Mouse (Mus musculus): ENCODE measurements around the gene Slc15a1.
A peak's percentile ranks its signal among the peaks of the same experiment; 100 is the strongest.

The Slc15a1 gene

GRCm38 (mm10) chr14:121504781-121505484 is at the start of gene Slc15a1:
TSS of gene Slc15a1 (minus strand) at chr14:121505252.
- DNase-seq (ENCODE audit: low spot score in 2 of 2), result no peak

- DNase-seq (ENCODE audit: low spot score in 2 of 2), result no peak
Measured at GRCm38 (mm10) chr14:121553785-121554184, 48.7 kb upstream of the Slc15a1 start.

GRCm38 (mm10) chr14:121552586-121552985 is 47.5 kb upstream of the Slc15a1 start:
- peak; percentile 16 to 30 for DNase-seq (ENCODE audit: low spot score in 2 of 2)

- no peak for DNase-seq (ENCODE audit: low spot score in 2 of 2)
Measured at GRCm38 (mm10) chr14:121549834-121550233, 44.8 kb upstream of the Slc15a1 start.

- DNase-seq (ENCODE audit: low spot score in 2 of 2), result no peak
Measured at GRCm38 (mm10) chr14:121547745-121548144, 42.7 kb upstream of the Slc15a1 start.

GRCm38 (mm10) chr14:121546621-121547020 is 41.6 kb upstream of the Slc15a1 start:
- DNase-seq (ENCODE audit: low spot score in 2 of 2), result no peak

- DNase-seq (ENCODE audit: low spot score in 2 of 2), result no peak
Measured at GRCm38 (mm10) chr14:121545551-121546331, 40.7 kb upstream of the Slc15a1 start.

- no peak for DNase-seq (ENCODE audit: low spot score in 2 of 2)
Measured at GRCm38 (mm10) chr14:121541262-121541661, 36.2 kb upstream of the Slc15a1 start.

GRCm38 (mm10) chr14:121534501-121534900 is 29.4 kb upstream of the Slc15a1 start:
- no peak for DNase-seq (ENCODE audit: low spot score in 2 of 2)

- DNase-seq (ENCODE audit: low spot score in 2 of 2), result no peak
Measured at GRCm38 (mm10) chr14:121530853-121531252, 25.8 kb upstream of the Slc15a1 start.

- DNase-seq (ENCODE audit: low spot score in 2 of 2), result no peak
Measured at GRCm38 (mm10) chr14:121527883-121528282, 22.8 kb upstream of the Slc15a1 start.

GRCm38 (mm10) chr14:121527201-121527600 is 22.1 kb upstream of the Slc15a1 start:
- DNase-seq (ENCODE audit: low spot score in 2 of 2), result no peak

- no peak for DNase-seq (ENCODE audit: low spot score in 2 of 2)
Measured at GRCm38 (mm10) chr14:121521709-121522108, 16.7 kb upstream of the Slc15a1 start.

GRCm38 (mm10) chr14:121516881-121517280 is 11.8 kb upstream of the Slc15a1 start:
- no peak for DNase-seq (ENCODE audit: low spot score in 2 of 2)

GRCm38 (mm10) chr14:121508929-121509328 is 3.9 kb upstream of the Slc15a1 start:
- no peak for DNase-seq (ENCODE audit: low spot score in 2 of 2)

GRCm38 (mm10) chr14:121506336-121506735 is 1.3 kb upstream of the Slc15a1 start:
- DNase-seq (ENCODE audit: low spot score in 2 of 2), result no peak

GRCm38 (mm10) chr14:121505485-121505860 is 421 bp upstream of the Slc15a1 start:
- DNase-seq (ENCODE audit: low spot score in 2 of 2), result no peak

- DNase-seq (ENCODE audit: low spot score in 2 of 2), result no peak
Measured at GRCm38 (mm10) chr14:121500577-121500976, 4.5 kb downstream of the Slc15a1 start.

GRCm38 (mm10) chr14:121499769-121500168 is 5.3 kb downstream of the Slc15a1 start:
- no peak for DNase-seq (ENCODE audit: low spot score in 2 of 2)

GRCm38 (mm10) chr14:121497800-121498199 is 7.3 kb downstream of the Slc15a1 start:
- no peak for DNase-seq (ENCODE audit: low spot score in 2 of 2)

- no peak for DNase-seq (ENCODE audit: low spot score in 2 of 2)
Measured at GRCm38 (mm10) chr14:121495741-121496140, 9.3 kb downstream of the Slc15a1 start.

- DNase-seq (ENCODE audit: low spot score in 2 of 2), result no peak
Measured at GRCm38 (mm10) chr14:121495120-121495519, 9.9 kb downstream of the Slc15a1 start.

GRCm38 (mm10) chr14:121494238-121494637 is 10.8 kb downstream of the Slc15a1 start:
- no peak for DNase-seq (ENCODE audit: low spot score in 2 of 2)

All from thymus, postnatal 10 days (tissue).